Mouse (Mus musculus): ENCODE data around the gene Itpr3. TPM values are rescaled to one million over a fixed set of nuclear protein-coding genes. Genes with fewer than 3 reads are reported as not detected.

Gene Itpr3
- total and polyA plus RNA-seq, 3 experiments, result 4.6 to 6.7 (median 6.2) TPM

DNA sequence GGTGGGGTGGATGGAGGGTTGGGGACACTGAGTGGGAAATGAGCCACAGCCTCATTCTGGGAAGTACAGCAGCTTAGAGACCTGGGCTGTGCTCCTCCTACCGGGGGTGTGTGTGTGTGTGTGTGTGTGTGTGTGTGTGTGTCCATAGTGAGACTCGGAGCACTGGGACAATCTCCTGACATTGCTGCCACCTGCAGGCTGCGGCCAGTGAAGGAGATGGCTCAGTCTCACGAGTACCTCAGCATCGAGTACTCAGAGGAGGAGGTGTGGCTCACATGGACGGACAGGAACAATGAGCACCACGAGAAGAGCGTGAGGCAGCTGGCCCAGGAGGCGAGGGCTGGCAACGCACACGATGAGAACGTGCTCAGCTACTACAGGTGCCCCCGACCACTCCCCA is 38.6 kb downstream of the Itpr3 start:
- no peak for TF ChIP-seq POLR2A (IDR thresholded peaks at IDR 0.05; ENCODE audit: insufficient read depth, low read depth, low read length)
- no peak for TF ChIP-seq EP300 (IDR thresholded peaks at IDR 0.05; ENCODE audit: insufficient read depth, low read depth, low read length)
- peak; percentile 38 for TF ChIP-seq CTCF (IDR thresholded peaks at IDR 0.05)
- no peak overlapping the region for H3K4me3 ChIP-seq
- no peaks in the 10 kb centered on the region for H3K36me3 ChIP-seq (ENCODE audit: control insufficient read depth, insufficient read depth, low read length)
- H3K79me2 ChIP-seq (replicated peaks; ENCODE audit: control insufficient read depth, insufficient read depth, low read length), result no peaks in the 10 kb centered on the region
- no peaks in the 10 kb centered on the region for H3K27me3 ChIP-seq (ENCODE audit: control insufficient read depth, insufficient read depth, low read length)
- DNase-seq, result no peak
- no peak overlapping the region for H3K9ac ChIP-seq (ENCODE audit: low read depth, low read length)
- 38% methylated on average over 13 of the region's 13 CpGs for WGBS
- no peaks in the 10 kb centered on the region for H3K4me1 ChIP-seq (ENCODE audit: control insufficient read depth, insufficient read depth, low read length)
- intact Hi-C loops (cut with DNase I), result no loop called here
- no peak overlapping the region for H3K27ac ChIP-seq

DNA sequence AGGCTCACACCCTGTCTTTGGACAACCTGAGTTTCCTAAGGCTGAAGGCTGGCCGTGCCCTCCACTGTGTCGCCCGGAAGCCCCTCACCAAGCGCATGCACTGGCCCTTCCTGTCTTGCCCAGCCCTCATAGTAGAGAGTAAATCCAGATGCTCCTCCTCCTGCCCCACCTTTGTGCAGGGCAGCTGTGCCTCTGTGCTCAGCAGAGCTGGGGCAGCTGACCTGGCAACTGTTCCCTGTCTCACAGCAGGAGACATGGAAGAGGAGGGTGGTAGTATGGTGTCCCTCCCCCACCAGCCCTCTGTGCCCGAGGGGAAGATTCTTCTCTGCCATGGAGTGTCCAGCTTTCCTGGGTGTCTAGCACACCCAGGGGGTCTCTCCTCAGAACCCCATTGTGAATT is 44.6 kb downstream of the Itpr3 start:
- H3K4me1 ChIP-seq (ENCODE audit: control insufficient read depth, insufficient read depth, low read length), result no peaks in the 10 kb centered on the region
- H3K79me2 ChIP-seq (replicated peaks; ENCODE audit: control insufficient read depth, insufficient read depth, low read length), result no peaks in the 10 kb centered on the region
- H3K9ac ChIP-seq (ENCODE audit: low read depth, low read length), result no peak overlapping the region
- no peaks in the 10 kb centered on the region for H3K27me3 ChIP-seq (ENCODE audit: control insufficient read depth, insufficient read depth, low read length)
- H3K27ac ChIP-seq, result no peak overlapping the region
- no peak for TF ChIP-seq CTCF (IDR thresholded peaks at IDR 0.05)
- TF ChIP-seq POLR2A (IDR thresholded peaks at IDR 0.05; ENCODE audit: insufficient read depth, low read depth, low read length), result no peak
- no peak for TF ChIP-seq EP300 (IDR thresholded peaks at IDR 0.05; ENCODE audit: insufficient read depth, low read depth, low read length)
- H3K4me3 ChIP-seq, result no peak overlapping the region
- WGBS, result 81% methylated on average over 5 of the region's 5 CpGs
- no peaks in the 10 kb centered on the region for H3K36me3 ChIP-seq (ENCODE audit: control insufficient read depth, insufficient read depth, low read length)
- no peak for DNase-seq
- intact Hi-C loops (cut with DNase I), result no loop called here

DNA sequence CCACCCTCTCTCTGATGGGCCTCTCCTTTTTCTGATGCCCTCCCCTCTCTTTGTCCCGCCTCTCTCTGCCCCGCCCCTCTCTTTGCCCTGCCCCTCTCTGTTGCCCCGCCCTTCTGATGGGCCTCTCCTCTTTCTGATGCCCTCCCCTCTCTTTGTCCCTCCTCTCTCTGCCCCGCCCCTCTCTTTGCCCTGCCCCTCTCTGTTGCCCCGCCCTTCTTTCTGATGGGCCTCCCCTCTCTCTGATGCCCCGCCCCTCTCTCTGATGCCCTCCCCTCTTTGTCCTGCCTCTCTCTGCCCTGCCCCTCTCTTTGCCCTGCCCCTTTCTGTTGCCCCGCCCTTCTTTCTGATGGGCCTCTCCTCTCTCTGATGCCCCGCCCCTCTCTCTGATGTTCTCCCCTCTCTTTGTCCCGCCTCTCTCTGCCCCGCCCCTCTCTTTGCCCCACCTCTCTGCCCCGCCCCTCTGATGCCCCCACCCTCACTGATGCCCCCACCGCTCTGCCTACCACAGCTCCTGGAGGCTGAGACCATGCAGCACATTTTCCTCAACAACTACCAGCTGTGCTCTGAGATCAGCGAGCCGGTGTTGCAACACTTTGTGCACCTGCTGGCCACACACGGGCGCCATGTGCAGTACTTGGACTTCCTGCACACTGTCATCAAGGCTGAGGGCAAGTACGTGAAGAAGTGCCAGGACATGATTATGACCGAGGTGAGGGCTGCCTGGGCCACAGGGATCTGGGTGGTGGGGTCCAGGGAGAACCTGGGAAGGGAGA is 48.8 kb downstream of the Itpr3 start:
- Histone ChIP-seq H3K79me2 (replicated peaks; ENCODE audit: control insufficient read depth, insufficient read depth, low read length) (no peaks in the 10 kb centered on the region), H3K4me3 (no peak overlapping the region), H3K27ac (no peak overlapping the region), H3K9ac (ENCODE audit: low read depth, low read length) (no peak overlapping the region), H3K27me3 (ENCODE audit: control insufficient read depth, insufficient read depth, low read length) (no peaks in the 10 kb centered on the region), H3K4me1 (ENCODE audit: control insufficient read depth, insufficient read depth, low read length) (no peaks in the 10 kb centered on the region), H3K36me3 (ENCODE audit: control insufficient read depth, insufficient read depth, low read length) (no peaks in the 10 kb centered on the region)
- no peak for DNase-seq
- TF ChIP-seq EP300 (IDR thresholded peaks at IDR 0.05; ENCODE audit: insufficient read depth, low read depth, low read length), result no peak
- no peak for TF ChIP-seq CTCF (IDR thresholded peaks at IDR 0.05)
- no peak for TF ChIP-seq POLR2A (IDR thresholded peaks at IDR 0.05; ENCODE audit: insufficient read depth, low read depth, low read length)
- intact Hi-C loops (cut with DNase I), result no loop called here
- WGBS, result 73% methylated on average over 14 of the region's 18 CpGs

DNA sequence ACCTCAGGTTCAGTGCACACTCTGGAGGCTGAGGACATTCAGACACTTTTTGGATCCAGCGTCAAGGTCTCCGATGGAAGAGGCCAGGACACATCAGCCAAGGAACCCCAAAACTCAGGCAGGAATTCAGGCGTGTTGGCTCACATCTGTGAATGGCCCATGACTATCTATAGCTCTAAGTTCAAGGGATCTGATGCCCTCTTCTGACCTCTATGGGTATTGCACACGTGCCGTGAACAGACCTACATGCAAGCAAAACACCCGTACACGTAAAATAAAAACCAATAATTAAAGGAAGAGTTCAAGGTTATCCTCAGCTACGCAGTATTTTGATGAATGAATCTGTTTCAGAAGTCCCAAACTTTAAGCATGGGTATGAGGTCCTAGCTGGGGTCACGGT is 49.6 kb downstream of the Itpr3 start:
- Histone ChIP-seq H3K36me3 (ENCODE audit: control insufficient read depth, insufficient read depth, low read length) (no peaks in the 10 kb centered on the region), H3K79me2 (replicated peaks; ENCODE audit: control insufficient read depth, insufficient read depth, low read length) (no peaks in the 10 kb centered on the region), H3K27ac (no peak overlapping the region), H3K4me1 (ENCODE audit: control insufficient read depth, insufficient read depth, low read length) (no peaks in the 10 kb centered on the region), H3K9ac (ENCODE audit: low read depth, low read length) (no peak overlapping the region), H3K27me3 (ENCODE audit: control insufficient read depth, insufficient read depth, low read length) (no peaks in the 10 kb centered on the region), H3K4me3 (no peak overlapping the region)
- intact Hi-C loops (cut with DNase I), result no loop called here
- WGBS, result 85% methylated on average over 9 of the region's 9 CpGs
- DNase-seq, result no peak
- TF ChIP-seq EP300 (IDR thresholded peaks at IDR 0.05; ENCODE audit: insufficient read depth, low read depth, low read length), result no peak
- TF ChIP-seq CTCF (IDR thresholded peaks at IDR 0.05), result peak; percentile 62
- no peak for TF ChIP-seq POLR2A (IDR thresholded peaks at IDR 0.05; ENCODE audit: insufficient read depth, low read depth, low read length)

DNA sequence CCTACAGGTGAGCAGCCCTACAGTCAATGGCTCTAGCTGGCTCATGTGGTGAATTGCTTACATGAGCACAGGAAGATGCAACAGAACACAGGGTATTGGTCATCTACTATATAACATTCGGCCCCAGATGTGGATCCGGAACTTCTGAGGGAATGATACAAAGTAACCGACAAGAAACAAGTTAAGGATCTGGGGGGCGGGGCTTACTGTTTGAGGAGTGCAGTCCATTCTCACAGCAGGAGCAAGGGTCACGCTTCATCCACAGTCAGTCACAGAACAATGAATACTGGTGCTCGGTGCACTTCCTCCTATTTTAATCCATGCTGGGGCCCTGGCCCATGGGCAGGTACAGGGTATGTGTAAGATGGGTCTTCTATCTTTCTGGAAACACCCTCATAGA is 50.8 kb downstream of the Itpr3 start:
- TF ChIP-seq EP300 (IDR thresholded peaks at IDR 0.05; ENCODE audit: insufficient read depth, low read depth, low read length) (no peak), CTCF (IDR thresholded peaks at IDR 0.05) (no peak), POLR2A (IDR thresholded peaks at IDR 0.05; ENCODE audit: insufficient read depth, low read depth, low read length) (no peak)
- Histone ChIP-seq H3K27me3 (ENCODE audit: control insufficient read depth, insufficient read depth, low read length) (no peaks in the 10 kb centered on the region), H3K4me1 (ENCODE audit: control insufficient read depth, insufficient read depth, low read length) (no peaks in the 10 kb centered on the region), H3K9ac (ENCODE audit: low read depth, low read length) (no peak overlapping the region), H3K79me2 (replicated peaks; ENCODE audit: control insufficient read depth, insufficient read depth, low read length) (no peaks in the 10 kb centered on the region), H3K27ac (no peak overlapping the region), H3K36me3 (ENCODE audit: control insufficient read depth, insufficient read depth, low read length) (no peaks in the 10 kb centered on the region), H3K4me3 (no peak overlapping the region)
- 76% methylated on average over 6 of the region's 6 CpGs for WGBS
- intact Hi-C loops (cut with DNase I), result no loop called here
- DNase-seq, result no peak

DNA sequence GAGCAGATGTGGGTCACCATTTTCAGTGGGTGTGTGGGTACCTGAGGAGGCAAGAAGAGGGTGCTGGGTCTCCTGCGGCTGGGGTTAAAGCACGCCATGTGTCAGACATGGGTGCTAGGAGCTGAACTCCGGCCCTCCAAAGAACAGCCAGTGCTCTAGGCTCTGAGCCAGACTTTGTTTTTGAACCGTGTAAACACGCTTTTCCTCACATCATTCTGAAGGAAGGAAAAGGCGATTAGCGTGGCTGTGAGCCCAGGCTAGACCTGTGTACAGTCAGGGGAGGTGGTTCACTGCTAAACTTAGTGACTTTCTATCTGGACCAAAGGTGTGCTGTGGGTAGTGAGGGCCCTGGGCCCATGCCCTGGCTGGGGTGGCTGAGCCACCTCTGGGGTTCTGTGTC is 53.0 kb downstream of the Itpr3 start:
- no peak for TF ChIP-seq CTCF (IDR thresholded peaks at IDR 0.05)
- no peak for TF ChIP-seq POLR2A (IDR thresholded peaks at IDR 0.05; ENCODE audit: insufficient read depth, low read depth, low read length)
- TF ChIP-seq EP300 (IDR thresholded peaks at IDR 0.05; ENCODE audit: insufficient read depth, low read depth, low read length), result no peak
- no peak for DNase-seq
- H3K79me2 ChIP-seq (replicated peaks; ENCODE audit: control insufficient read depth, insufficient read depth, low read length), result no peaks in the 10 kb centered on the region
- no peaks in the 10 kb centered on the region for H3K36me3 ChIP-seq (ENCODE audit: control insufficient read depth, insufficient read depth, low read length)
- no peaks in the 10 kb centered on the region for H3K4me1 ChIP-seq (ENCODE audit: control insufficient read depth, insufficient read depth, low read length)
- WGBS, result 66% methylated on average over 7 of the region's 7 CpGs
- H3K9ac ChIP-seq (ENCODE audit: low read depth, low read length), result no peak overlapping the region
- no peak overlapping the region for H3K27ac ChIP-seq
- no peak overlapping the region for H3K4me3 ChIP-seq
- H3K27me3 ChIP-seq (ENCODE audit: control insufficient read depth, insufficient read depth, low read length), result no peaks in the 10 kb centered on the region
- intact Hi-C loops (cut with DNase I), result no loop called here

All from heart, adult 2 months (tissue).